Comparison of ENCODE assay signal across 21 mouse cellular contexts in genomic region chr11:110261867-110262266, GRCm38 (mm10). TPM values are rescaled to one million over a fixed set of nuclear protein-coding genes. Genes with fewer than 3 reads are reported as not detected.
A peak's percentile ranks its signal among the peaks of the same experiment; 100 is the strongest.
DNase-seq lines count a peak whose midpoint lies in the region; ATAC-seq and TF ChIP-seq lines count a peak whose summit lies in the region.
"Had no signal": no experiment of that assay in that cellular context is flagged by ENCODE, and none has a peak within 500 bp of the region (broad histone marks: within the 10 kb centered on the region; RNA-seq: fewer than 3 reads in every experiment).

No protein-coding gene starts in this region.

- H3K27me3 ChIP-seq in liver, adult 2 months (ENCODE audit: control insufficient read depth, insufficient read depth, low read length), result no peaks in the 10 kb centered on the region
- no peaks in the 10 kb centered on the region for H3K27me3 ChIP-seq in liver, embryonic 11.5 days (replicated peaks; ENCODE audit: control insufficient read depth, insufficient read depth, low read length)
- no peaks in the 10 kb centered on the region for H3K27me3 ChIP-seq in MEL (ENCODE audit: control insufficient read depth in 1 of 2, insufficient read depth in 2 of 2, low read length in 2 of 2)
- H3K27me3 ChIP-seq: CH12.LX, Patski had no signal

- H3K9ac ChIP-seq in liver, adult 2 months (ENCODE audit: low read depth, low read length), result no peak overlapping the region
- H3K9ac ChIP-seq in liver, embryonic 11.5 days (ENCODE audit: low read depth, low read length), result no peak overlapping the region
- no peak overlapping the region for H3K9ac ChIP-seq in MEL (ENCODE audit: control insufficient read depth, low read depth, low read length, poor library complexity, severe bottlenecking)

- 37% methylated on average over 3 of the region's 3 CpGs for WGBS in liver, adult 2 months
- WGBS in liver, embryonic 11.5 days, result 76% methylated on average over 3 of the region's 3 CpGs

- TF ChIP-seq RAD21 in MEL (IDR thresholded peaks at IDR 0.05; ENCODE audit: low read depth, low read length), result no peak

- H3K9me3 ChIP-seq in liver, embryonic 11.5 days (ENCODE audit: control insufficient read depth, low read length), result 0 out of 2 replicates have a peak, but pooled peaks cover 3% of the 10 kb centered on the region
- H3K9me3 ChIP-seq in MEL (replicated peaks; ENCODE audit: insufficient read depth, low read length), result no peaks in the 10 kb centered on the region

- H3K27ac ChIP-seq in liver, adult 2 months (replicated peaks; ENCODE audit: insufficient read depth, low read depth, low read length), result no peak overlapping the region
- H3K27ac ChIP-seq in liver, embryonic 11.5 days (ENCODE audit: low read depth, low read length), result no peak overlapping the region
- no peak overlapping the region for H3K27ac ChIP-seq in MEL (ENCODE audit: control insufficient read depth, low read depth, low read length)

- ATAC-seq in liver, embryonic 11.5 days (replicated peaks; ENCODE audit: low FRiP score), result no peak
- ATAC-seq: activated CD4-positive, CD25-positive, alpha-beta regulatory T cell, adult 4 months; CD4-positive, CD25-positive, alpha-beta regulatory T cell, adult 4 months; Patski had no signal

- no peak overlapping the region for H3K4me2 ChIP-seq in liver, embryonic 11.5 days

- TF ChIP-seq CTCF in liver, adult 2 months (IDR thresholded peaks at IDR 0.05; ENCODE audit: low read depth, low read length), result no peak
- no peak for TF ChIP-seq CTCF in MEL (IDR thresholded peaks at IDR 0.05 in 2 of 3, conservative IDR thresholded peaks at IDR 0.05 in 1 of 3; ENCODE audit: control insufficient read depth in 1 of 3, insufficient read depth in 1 of 3, low read depth in 2 of 3, low read length in 3 of 3, poor library complexity in 1 of 3, severe bottlenecking in 1 of 3)

- no peaks in the 10 kb centered on the region for H3K79me2 ChIP-seq in liver, adult 2 months (ENCODE audit: control insufficient read depth, insufficient read depth, low read length)
- no peaks in the 10 kb centered on the region for H3K79me2 ChIP-seq in MEL (ENCODE audit: control insufficient read depth, insufficient read depth, low read length, poor library complexity)

- H3K36me3 ChIP-seq in liver, adult 2 months (ENCODE audit: control insufficient read depth, insufficient read depth, low read length), result no peaks in the 10 kb centered on the region
- H3K36me3 ChIP-seq in liver, embryonic 11.5 days (ENCODE audit: control insufficient read depth, insufficient read depth, low read length), result no peaks in the 10 kb centered on the region
- H3K36me3 ChIP-seq in MEL (ENCODE audit: control insufficient read depth in 1 of 2, insufficient read depth in 2 of 2, low read length in 2 of 2), result peaks cover 0 to 6% of the 10 kb centered on the region in 2 experiments; a peak in 2 of 4 replicates
- H3K36me3 ChIP-seq: G1E had no signal

- peaks cover 5% of the 10 kb centered on the region; the same call in 1 of the 2 replicates for H3K4me1 ChIP-seq in liver, adult 2 months (ENCODE audit: control insufficient read depth, insufficient read depth, low read length)
- no peaks in the 10 kb centered on the region for H3K4me1 ChIP-seq in liver, embryonic 11.5 days (replicated peaks; ENCODE audit: control insufficient read depth, insufficient read depth, low read length)
- H3K4me1 ChIP-seq in MEL (ENCODE audit: control insufficient read depth in 1 of 2, insufficient read depth in 2 of 2, low read length in 2 of 2), result peaks cover 0 to 12% of the 10 kb centered on the region in 2 experiments

- no peak overlapping the region for H3K4me3 ChIP-seq in liver, adult 2 months (ENCODE audit: insufficient read depth, low read depth, low read length)
- H3K4me3 ChIP-seq in liver, embryonic 11.5 days (ENCODE audit: low read depth, low read length), result no peak overlapping the region
- H3K4me3 ChIP-seq in MEL (ENCODE audit: control insufficient read depth in 1 of 2, insufficient read depth in 1 of 2, low read depth in 2 of 2, low read length in 2 of 2), result peak overlapping the region in 1 of 2 experiments; percentile 24; a peak in 1 of 4 replicates

- no peak for TF ChIP-seq EP300 in MEL (IDR thresholded peaks at IDR 0.05; ENCODE audit: low read depth in 1 of 2, low read length in 2 of 2)

- TF ChIP-seq POLR2A in liver, adult 2 months (IDR thresholded peaks at IDR 0.05; ENCODE audit: extremely low read depth, insufficient read depth, low read length), result no peak
- TF ChIP-seq POLR2A in MEL (IDR thresholded peaks at IDR 0.05; ENCODE audit: control insufficient read depth in 1 of 2, insufficient read depth in 1 of 2, low read depth in 1 of 2, low read length in 2 of 2, poor library complexity in 1 of 2), result no peak

- peak; percentile 78 for DNase-seq in liver, adult 2 months (ENCODE audit: extremely low read depth, low read depth, low spot score)
- no peak for DNase-seq in liver, embryonic 11.5 days (ENCODE audit: low spot score)
- no peak for DNase-seq in MEL (ENCODE audit: low read depth, low spot score)
- DNase-seq in layer of hippocampus, adult 11-12 months (ENCODE audit: low spot score), result no peak
- DNase-seq: adrenal gland, adult 2 months; adrenal gland, adult 8-10 months; adrenal gland, postnatal 10 days; adrenal gland, postnatal 14 days; adrenal gland, postnatal 25 days; adrenal gland, postnatal 36 days; B cell, adult 2 months; cerebellum, adult 11 months; cerebellum, adult 11-12 months; cerebellum, adult 18-20 months; cerebellum, adult 2 months had no signal

TF ChIP-seq in MEL, 35 proteins besides CTCF, POLR2A, EP300 and RAD21:
- peak; percentile 79; the same call in 1 of the 2 replicates for TF ChIP-seq JUND (IDR thresholded peaks at IDR 0.05; ENCODE audit: low read depth, low read length)
- no peak for TF ChIP-seq SMC3 (IDR thresholded peaks at IDR 0.05; ENCODE audit: low read depth, low read length)
- TF ChIP-seq MXI1 (IDR thresholded peaks at IDR 0.05; ENCODE audit: low read depth, low read length), result no peak

RNA-seq across cellular contexts. Expression of gene Abca6, which starts 10.3 kb away (rescaled TPM):
- total RNA-seq in liver, adult 2 months (2014; rRNA removed), result 285 and 296 TPM in 2 replicates
- 20.9 and 24.9 TPM in 2 replicates for polyA plus RNA-seq in liver, adult 2 months (2012; rRNA removed)
- 3.5 and 4.5 TPM in 2 replicates for polyA plus RNA-seq in liver, embryonic 11.5 days (2014; fragmentation: Nextera tagmentation; extraction: Ambion mirVana)
- not detected in 2 replicates for total RNA-seq in MEL (2012; rRNA removed)
- not detected for polyA plus RNA-seq in MEL (2012; ENCODE audit: insufficient read depth in 1 of 2, insufficient read length in 2 of 2, low read depth in 1 of 2, low replicate concordance in 2 of 2, missing spikeins in 1 of 2)
- total RNA-seq: G1E had no signal
- polyA plus RNA-seq: activated CD4-positive, CD25-positive, alpha-beta regulatory T cell, adult 4 months; C2C12; CD4-positive, CD25-positive, alpha-beta regulatory T cell, adult 4 months; G1E; Patski had no signal
